Comparison of ENCODE assay signal across 8 mouse cellular contexts in genomic region chr5:34547410-34547809, GRCm38 (mm10). TPM values are rescaled to one million over a fixed set of nuclear protein-coding genes. Genes with fewer than 3 reads are reported as not detected.
DNase-seq lines count a peak whose midpoint lies in the region; ATAC-seq and TF ChIP-seq lines count a peak whose summit lies in the region.

No protein-coding gene starts in this region.

- peak; percentile 38 for DNase-seq in kidney, adult 18-20 months
- DNase-seq in lung, postnatal 25 days (ENCODE audit: low spot score): peak; percentile 57
- no peak for DNase-seq in left cerebral cortex, adult 8-10 months (ENCODE audit: low spot score in 2 of 2)
- no peak for DNase-seq in left cerebral cortex, postnatal 4 days
- no peak for DNase-seq in gastrocnemius, postnatal 36 days

- H3K27me3 ChIP-seq in kidney, embryonic 14.5 days (ENCODE audit: control insufficient read depth, insufficient read depth, low read length): no peaks in the 10 kb centered on the region
- H3K27me3 ChIP-seq in ES-Bruce4 (ENCODE audit: control insufficient read depth, insufficient read depth, low read length, poor library complexity, severe bottlenecking): no peaks in the 10 kb centered on the region

- no peak overlapping the region for H3K4me3 ChIP-seq in kidney, embryonic 14.5 days (ENCODE audit: low read length)
- H3K4me3 ChIP-seq in ES-Bruce4 (ENCODE audit: low read depth, low read length): no peak overlapping the region
- no peak overlapping the region for H3K4me3 ChIP-seq in cortical plate, adult 2 months (ENCODE audit: insufficient read depth, low read length)

- no peak overlapping the region for H3K9ac ChIP-seq in kidney, embryonic 14.5 days (ENCODE audit: low read depth, low read length)
- no peak overlapping the region for H3K9ac ChIP-seq in ES-Bruce4 (ENCODE audit: low read depth, poor library complexity, severe bottlenecking)

- H3K36me3 ChIP-seq in kidney, embryonic 14.5 days (ENCODE audit: control insufficient read depth, insufficient read depth, low read length): peaks cover 9% of the 10 kb centered on the region
- no peaks in the 10 kb centered on the region for H3K36me3 ChIP-seq in ES-Bruce4 (ENCODE audit: control insufficient read depth, insufficient read depth, low read length, poor library complexity, severe bottlenecking)

- H3K27ac ChIP-seq in kidney, embryonic 14.5 days (ENCODE audit: low read depth, low read length): no peak overlapping the region
- no peak overlapping the region for H3K27ac ChIP-seq in ES-Bruce4 (ENCODE audit: insufficient read depth, low read length)
- no peak overlapping the region for H3K27ac ChIP-seq in cortical plate, adult 2 months (ENCODE audit: insufficient read depth, low read length)

- no peak overlapping the region for H3K4me2 ChIP-seq in kidney, embryonic 14.5 days (replicated peaks; ENCODE audit: low read depth, low read length)

- TF ChIP-seq POLR2A in ES-Bruce4 (IDR thresholded peaks at IDR 0.05; ENCODE audit: insufficient read depth, low read length): no peak
- TF ChIP-seq POLR2A in cortical plate, adult 2 months (IDR thresholded peaks at IDR 0.05; ENCODE audit: extremely low read depth, insufficient read depth, low read length): no peak

- no peaks in the 10 kb centered on the region for H3K9me3 ChIP-seq in kidney, embryonic 14.5 days (ENCODE audit: control insufficient read depth, low read length)
- H3K9me3 ChIP-seq in ES-Bruce4 (replicated peaks; ENCODE audit: control insufficient read depth, insufficient read depth, low read length, poor library complexity, severe bottlenecking): no peaks in the 10 kb centered on the region

- no peak for ATAC-seq in kidney, embryonic 14.5 days (ENCODE audit: low FRiP score, low TSS enrichment)

- peaks cover 8% of the 10 kb centered on the region for H3K4me1 ChIP-seq in kidney, embryonic 14.5 days (ENCODE audit: control insufficient read depth, insufficient read depth, low read length)
- H3K4me1 ChIP-seq in ES-Bruce4 (ENCODE audit: control insufficient read depth, insufficient read depth, low read length): peaks cover 2% of the 10 kb centered on the region
- no peaks in the 10 kb centered on the region for H3K4me1 ChIP-seq in cortical plate, adult 2 months (ENCODE audit: control insufficient read depth, insufficient read depth, low read length)

- peak; percentile 73 for TF ChIP-seq CTCF in ES-Bruce4 (IDR thresholded peaks at IDR 0.05; ENCODE audit: low read depth, low read length)
- TF ChIP-seq CTCF in cortical plate, adult 2 months (IDR thresholded peaks at IDR 0.05; ENCODE audit: extremely low read depth, insufficient read depth, low read length): peak; percentile 61

- intact Hi-C loops in left cerebral cortex, postnatal 4 days (cut with DNase I): no loop called here
- intact Hi-C loops in gastrocnemius, postnatal 36 days (cut with DNase I): loop anchor here (5.0 kb wide), 1 partner anchor 90 kb away; the partner anchor contains the start of gene Mfsd10

- no peak for TF ChIP-seq EP300 in ES-Bruce4 (IDR thresholded peaks at IDR 0.05; ENCODE audit: insufficient read depth, low read depth, low read length)

RNA-seq across cellular contexts. Expression of gene Sh3bp2, which starts 21.8 kb away (rescaled TPM):
- polyA plus RNA-seq in kidney, embryonic 14.5 days (2014; fragmentation: Nextera tagmentation; extraction: Ambion mirVana): 9.0 and 11.1 TPM in 2 replicates
- 2.6 and 2.8 TPM in 2 replicates for polyA plus RNA-seq in ES-Bruce4 (2011; ENCODE audit: insufficient read depth, insufficient read length, low read depth, missing spikeins)
- polyA plus RNA-seq in cortical plate, adult 2 months (2012; rRNA removed): 3.5 TPM in 2 replicates
- total RNA-seq in left cerebral cortex, adult 8-10 months (2022): 1 to 10 TPM; 2.6 to 8.7 (median 4.6) TPM
- total RNA-seq in left cerebral cortex, postnatal 4 days (2021): 10 to 100 TPM; 28.9 to 29.7 TPM
- 1 to 10 TPM in 1 of 2 experiments, under 1 TPM in 1; 0.82 to 1.5 TPM for total RNA-seq in gastrocnemius, postnatal 36 days (2021)

RNA-seq across cellular contexts. Expression of gene Add1, which starts 26.1 kb away (rescaled TPM):
- 124 and 183 TPM in 2 replicates for polyA plus RNA-seq in kidney, embryonic 14.5 days (2014; fragmentation: Nextera tagmentation; extraction: Ambion mirVana)
- 71.7 and 76.9 TPM in 2 replicates for polyA plus RNA-seq in ES-Bruce4 (2011; ENCODE audit: insufficient read depth, insufficient read length, low read depth, missing spikeins)
- polyA plus RNA-seq in cortical plate, adult 2 months (2012; rRNA removed): 375 and 376 TPM in 2 replicates
- total RNA-seq in left cerebral cortex, adult 8-10 months (2022): 100 to 1,000 TPM; 396 to 434 (median 416) TPM
- total RNA-seq in left cerebral cortex, postnatal 4 days (2021): 100 to 1,000 TPM; 307 to 320 TPM
- 10 to 100 TPM; 58.7 to 67.4 TPM for total RNA-seq in gastrocnemius, postnatal 36 days (2021)

RNA-seq across cellular contexts. Expression of gene Tnip2, which starts 33.6 kb away (rescaled TPM):
- polyA plus RNA-seq in kidney, embryonic 14.5 days (2014; fragmentation: Nextera tagmentation; extraction: Ambion mirVana): 10.8 and 16.1 TPM in 2 replicates
- polyA plus RNA-seq in ES-Bruce4 (2011; ENCODE audit: insufficient read depth, insufficient read length, low read depth, missing spikeins): 10.1 and 14.0 TPM in 2 replicates
- polyA plus RNA-seq in cortical plate, adult 2 months (2012; rRNA removed): 27.3 and 38.6 TPM in 2 replicates
- total RNA-seq in left cerebral cortex, adult 8-10 months (2022): 10 to 100 TPM; 15.4 to 24.0 (median 20.9) TPM
- 10 to 100 TPM; 11.4 to 12.5 TPM for total RNA-seq in left cerebral cortex, postnatal 4 days (2021)
- 1 to 10 TPM; 3.0 to 3.2 TPM for total RNA-seq in gastrocnemius, postnatal 36 days (2021)

Comparison
In these comparisons a context has a peak if more than half of its experiments do, and no peak if none do; other contexts are left out.
1. DNase-seq: peak in kidney, adult 18-20 months (single experiment) and lung, postnatal 25 days (single experiment); none in left cerebral cortex, adult 8-10 months (0 of 2), left cerebral cortex, postnatal 4 days (single experiment) and gastrocnemius, postnatal 36 days (0 of 2).
2. RNA of gene Add1, which starts 26.1 kb away (total RNA-seq): 396 to 434 TPM in left cerebral cortex, adult 8-10 months and 307 to 320 TPM in left cerebral cortex, postnatal 4 days; 58.7 to 67.4 TPM in gastrocnemius, postnatal 36 days; every median in the first group is over 4 times any median in the second.